Mouse (Mus musculus) limb, embryonic 15.5 days (tissue): Measurements from ENCODE around the gene Tmem130. TPM values are rescaled to one million over a fixed set of nuclear protein-coding genes. Genes with fewer than 3 reads are reported as not detected.

Experiments
- ATAC-seq: fragments of 200-750 bp; cut with Nextera tagmentation; 2 replicates; pipeline ENCODE4 v1.8.0; 2017; ENCODE audit warnings: low read depth, moderate TSS enrichment; ENCODE audit not compliant: insufficient number of reproducible peaks, low FRiP score, low TSS enrichment
- H3K27ac ChIP-seq: fragments of 300-500 bp; sonication (generic); 2 replicates; pipeline ENCODE4 v1.5.1; 2015; ENCODE audit warnings: moderate library complexity, mild to moderate bottlenecking, inconsistent platforms
- H3K27me3 ChIP-seq: fragments of 300-500 bp; sonication (generic); 2 replicates; pipeline ENCODE4 v1.6.1; 2015; ENCODE audit warnings: inconsistent platforms
- H3K36me3 ChIP-seq: fragments of 300-500 bp; sonication (generic); 2 replicates; pipeline ENCODE4 v1.6.1; 2015; ENCODE audit warnings: inconsistent platforms
- H3K4me1 ChIP-seq: fragments of 300-500 bp; sonication (generic); 2 replicates; pipeline ENCODE4 v1.6.1; 2015; ENCODE audit warnings: inconsistent platforms
- H3K4me2 ChIP-seq: fragments of 300-500 bp; sonication (generic); 2 replicates; pipeline ENCODE4 v1.6.1; 2015; ENCODE audit warnings: mild to moderate bottlenecking, inconsistent platforms
- H3K4me3 ChIP-seq: fragments of 300-500 bp; sonication (generic); 2 replicates; pipeline ENCODE4 v1.5.1; 2015; ENCODE audit warnings: mild to moderate bottlenecking, inconsistent platforms
- H3K9ac ChIP-seq: fragments of 300-500 bp; sonication (generic); 2 replicates; pipeline ENCODE4 v1.6.1; 2015; ENCODE audit warnings: inconsistent platforms
- H3K9me3 ChIP-seq: fragments of 300-500 bp; sonication (generic); 2 replicates; pipeline ENCODE4 v1.6.1; 2016; ENCODE audit warnings: inconsistent platforms
- WGBS: fragments of 180-500 bp; shearing (Covaris S2); methylation state at CpG from one replicate; pipeline ENCODE4 v1.1.7; 2015; 5-methylcytosine and 5-hydroxymethylcytosine counted together
- polyA plus RNA-seq: library from polyadenylated mRNA; unstranded; fragments of >200 nt; fragmentation: Nextera tagmentation; extraction: Ambion mirVana; gene quantifications from 2 replicates; pipeline ENCODE4 v1.2.1, GENCODE M21; 2015

Gene Tmem130
- polyA plus RNA-seq, 1 experiment from 2014 or later: 0.87 TPM

GRCm38 (mm10) chr5:144691421-144691820 lies 70.2 kb downstream of the Tmem130 start:
- H3K4me1 ChIP-seq: peaks cover 21% of the 10 kb centered on the region
- H3K27ac ChIP-seq: no peak overlapping the region
- 60% methylated on average over 4 of the region's 4 CpGs for WGBS
- no peak overlapping the region for H3K4me2 ChIP-seq
- no peaks in the 10 kb centered on the region for H3K9me3 ChIP-seq
- H3K9ac ChIP-seq: no peak overlapping the region
- no peak overlapping the region for H3K4me3 ChIP-seq
- ATAC-seq: no peak
- no peaks in the 10 kb centered on the region for H3K27me3 ChIP-seq
- no peaks in the 10 kb centered on the region for H3K36me3 ChIP-seq

DNA sequence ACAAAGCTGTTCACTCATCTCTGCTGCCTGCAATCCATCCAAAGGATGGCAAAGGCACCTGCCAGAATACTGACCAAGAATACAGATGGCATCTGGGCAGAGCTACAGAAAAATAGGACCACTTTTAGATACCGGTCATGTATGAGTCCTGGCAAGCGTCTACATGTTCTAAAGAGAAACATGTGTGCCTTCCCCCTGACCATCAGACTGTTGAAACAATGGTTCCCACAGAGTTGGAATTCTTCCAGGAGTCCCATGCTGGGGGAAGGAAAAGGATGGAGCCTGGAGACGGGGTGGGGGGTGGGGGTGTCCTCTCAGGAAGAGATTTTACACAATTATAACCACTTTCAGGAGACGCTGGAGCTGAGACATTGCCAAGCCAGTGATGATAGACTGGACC lies 73.2 kb downstream of the Tmem130 start:
- Histone ChIP-seq H3K4me3 (no peak overlapping the region), H3K36me3 (no peaks in the 10 kb centered on the region), H3K27ac (no peak overlapping the region), H3K9me3 (no peaks in the 10 kb centered on the region), H3K4me1 (peaks cover 21% of the 10 kb centered on the region), H3K27me3 (no peaks in the 10 kb centered on the region), H3K9ac (no peak overlapping the region), H3K4me2 (no peak overlapping the region)
- ATAC-seq: no peak
- WGBS: 35% methylated on average over 4 of the region's 4 CpGs

Other genes with a start within 250 kb of the Tmem130 start
- gene Nptx2, start 215.9 kb downstream of the Tmem130 start, polyA plus RNA-seq: 1.4 and 1.7 TPM in 2 replicates
- gene Trrap, start 5.9 kb upstream of the Tmem130 start, polyA plus RNA-seq: 52.5 and 59.5 TPM in 2 replicates
- gene Smurf1, start 204.0 kb upstream of the Tmem130 start, polyA plus RNA-seq: 16.3 and 18.3 TPM in 2 replicates